Mouse (Mus musculus) limb, embryonic 10.5 days (tissue): ENCODE results near the gene Cdk8. TPM values are rescaled to one million over a fixed set of nuclear protein-coding genes. Genes with fewer than 3 reads are reported as not detected.

Experiments
- DNase-seq: peaks from one replicate; pipeline ENCODE4 v3.0.0-alpha.2; 2017; ENCODE audit warnings: low spot score
- H3K27ac ChIP-seq: fragments of 300-500 bp; sonication (generic); 2 replicates; pipeline ENCODE4 v1.5.1; 2016; ENCODE audit warnings: mild to moderate bottlenecking
- H3K27me3 ChIP-seq: fragments of 300-500 bp; sonication (generic); 2 replicates; pipeline ENCODE4 v1.6.1; 2016; ENCODE audit warnings: low read depth, mild to moderate bottlenecking; ENCODE audit not compliant: poor library complexity, severe bottlenecking
- H3K36me3 ChIP-seq: fragments of 300-500 bp; sonication (generic); 2 replicates; pipeline ENCODE4 v1.6.1; 2016; ENCODE audit warnings: mild to moderate bottlenecking, moderate library complexity
- H3K4me1 ChIP-seq: fragments of 300-500 bp; sonication (generic); 2 replicates; pipeline ENCODE4 v1.6.1; 2016
- H3K4me3 ChIP-seq: fragments of 300-500 bp; sonication (generic); 2 replicates; pipeline ENCODE4 v1.5.1; 2016; ENCODE audit warnings: mild to moderate bottlenecking, moderate library complexity
- H3K9me3 ChIP-seq: fragments of 300-500 bp; sonication (generic); replicated peaks from 2 replicates; pipeline ENCODE4 v1.6.1; 2016; ENCODE audit warnings: mild to moderate bottlenecking
- WGBS: fragments of 180-500 bp; shearing (Covaris S2); methylation state at CpG from one replicate; pipeline ENCODE4 v1.1.7; 2016; 5-methylcytosine and 5-hydroxymethylcytosine counted together
- polyA plus RNA-seq: library from polyadenylated mRNA; unstranded; fragments of >200 nt; fragmentation: Nextera tagmentation; extraction: Ambion mirVana; gene quantifications from 2 replicates; pipeline ENCODE4 v1.2.1, GENCODE M21; 2016

Gene Cdk8
- polyA plus RNA-seq, 1 experiment from 2014 or later, result 26.1 TPM

DNA sequence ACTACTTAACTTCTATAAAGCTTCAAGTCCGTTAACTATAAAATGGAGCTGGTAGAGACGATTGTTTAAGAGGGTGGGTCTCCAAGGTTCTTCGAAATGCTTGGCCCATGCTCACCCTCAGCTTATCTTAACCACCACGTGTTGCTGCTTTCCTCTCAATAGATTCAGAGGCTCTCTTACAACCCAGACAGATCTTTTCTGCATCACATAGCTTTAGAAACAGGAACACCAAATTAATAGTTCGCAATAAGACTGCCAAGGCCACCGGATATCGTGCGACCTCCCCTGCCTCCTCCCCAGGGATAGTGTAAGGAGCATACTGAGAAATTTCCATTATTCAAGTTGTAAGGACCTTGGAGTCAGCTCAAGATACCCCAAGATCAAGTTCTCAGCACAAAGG, 87.4 kb downstream of the Cdk8 start:
- Histone ChIP-seq H3K36me3 (no peaks in the 10 kb centered on the region), H3K4me1 (peaks cover 47% of the 10 kb centered on the region), H3K27me3 (no peaks in the 10 kb centered on the region), H3K4me3 (no peak overlapping the region), H3K27ac (no peak overlapping the region; the same call in 1 of the 2 replicates), H3K9me3 (no peaks in the 10 kb centered on the region)
- 87% methylated on average over 8 of the region's 8 CpGs for WGBS
- DNase-seq, result no peak

GRCm38 (mm10) chr5:146328941-146329340, 97.9 kb downstream of the Cdk8 start:
- Histone ChIP-seq H3K27me3 (no peaks in the 10 kb centered on the region), H3K36me3 (no peaks in the 10 kb centered on the region), H3K4me1 (0 out of 2 replicates have a peak, but pooled peaks cover 3% of the 10 kb centered on the region), H3K9me3 (no peaks in the 10 kb centered on the region), H3K4me3 (no peak overlapping the region), H3K27ac (no peak overlapping the region)
- DNase-seq, result no peak
- WGBS, result 77% methylated on average over 10 of the region's 10 CpGs

DNA sequence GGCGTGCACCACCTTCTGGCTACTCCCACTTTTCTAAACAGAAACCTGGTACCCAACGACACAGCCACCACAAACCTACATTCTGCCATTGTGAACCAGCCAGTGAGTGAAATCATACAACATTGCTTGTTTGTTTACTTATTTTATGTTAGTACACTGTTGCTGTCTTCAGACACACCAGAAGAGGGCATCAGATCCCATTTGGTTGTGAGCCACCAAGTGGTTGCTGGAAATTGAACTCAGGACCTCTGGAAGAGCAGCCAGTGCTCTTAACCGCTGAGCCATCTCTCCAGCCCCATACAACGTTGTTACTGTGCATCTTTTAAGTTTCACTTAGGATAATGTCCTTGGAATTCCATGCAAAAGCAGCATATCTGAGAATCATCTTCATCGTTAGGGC, 98.5 kb downstream of the Cdk8 start:
- 91% methylated on average over 5 of the region's 5 CpGs for WGBS
- H3K27ac ChIP-seq, result no peak overlapping the region

DNA sequence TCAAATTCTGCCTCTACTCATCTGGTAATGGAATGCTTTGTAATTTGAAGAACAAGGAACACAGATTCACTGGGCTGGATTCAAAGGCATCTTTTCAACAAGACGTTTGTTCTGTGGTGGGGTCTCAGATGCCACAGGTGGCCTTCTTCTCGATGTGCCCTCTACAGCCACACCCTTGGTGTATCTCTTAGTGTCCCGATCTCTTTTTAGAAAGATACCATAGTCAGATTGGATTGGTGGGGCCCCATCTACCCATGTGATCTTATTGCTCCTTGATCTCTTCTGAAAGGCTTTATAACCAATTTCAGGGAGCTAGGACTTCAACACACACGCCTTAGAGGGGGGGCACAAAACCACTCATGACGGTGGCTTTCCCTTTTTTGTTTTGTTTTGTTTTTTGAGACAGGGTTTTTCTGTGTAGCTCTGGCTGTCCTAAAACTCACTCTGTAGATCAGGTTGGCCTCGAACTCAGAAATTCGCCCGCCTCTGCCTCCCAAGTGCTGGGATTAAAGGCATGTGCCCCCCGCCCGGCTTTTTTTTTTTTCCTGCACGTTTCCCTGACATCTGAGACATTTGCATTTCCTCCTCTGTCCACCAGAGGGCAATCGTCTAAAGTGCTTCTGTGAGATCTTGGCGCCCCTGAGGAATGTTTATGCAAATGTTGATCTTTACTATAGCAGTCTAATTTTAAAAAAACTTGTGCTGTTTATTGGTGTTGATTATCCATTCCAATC, 99.2 kb downstream of the Cdk8 start:
- DNase-seq, result no peak
- H3K4me1 ChIP-seq, result 0 out of 2 replicates have a peak, but pooled peaks cover 3% of the 10 kb centered on the region
- no peak overlapping the region for H3K27ac ChIP-seq
- WGBS, result 44% methylated on average over 13 of the region's 13 CpGs
- H3K27me3 ChIP-seq, result no peaks in the 10 kb centered on the region
- H3K9me3 ChIP-seq, result no peaks in the 10 kb centered on the region
- H3K36me3 ChIP-seq, result no peaks in the 10 kb centered on the region
- H3K4me3 ChIP-seq, result no peak overlapping the region

More for the DNA sequence above, 98.5 kb downstream of the Cdk8 start:
- H3K9me3 ChIP-seq, result no peaks in the 10 kb centered on the region
- H3K36me3 ChIP-seq, result no peaks in the 10 kb centered on the region
- H3K27me3 ChIP-seq, result no peaks in the 10 kb centered on the region
- 0 out of 2 replicates have a peak, but pooled peaks cover 3% of the 10 kb centered on the region for H3K4me1 ChIP-seq
- no peak for DNase-seq
- H3K4me3 ChIP-seq, result no peak overlapping the region

- Histone ChIP-seq H3K4me1 (no peaks in the 10 kb centered on the region), H3K36me3 (no peaks in the 10 kb centered on the region), H3K27ac (no peak overlapping the region), H3K4me3 (no peak overlapping the region), H3K27me3 (no peaks in the 10 kb centered on the region), H3K9me3 (no peaks in the 10 kb centered on the region)
- DNase-seq, result no peak
- WGBS, result 45% methylated on average over 3 of the region's 3 CpGs
Observed at GRCm38 (mm10) chr5:146330765-146331115, 99.7 kb downstream of the Cdk8 start.

DNA sequence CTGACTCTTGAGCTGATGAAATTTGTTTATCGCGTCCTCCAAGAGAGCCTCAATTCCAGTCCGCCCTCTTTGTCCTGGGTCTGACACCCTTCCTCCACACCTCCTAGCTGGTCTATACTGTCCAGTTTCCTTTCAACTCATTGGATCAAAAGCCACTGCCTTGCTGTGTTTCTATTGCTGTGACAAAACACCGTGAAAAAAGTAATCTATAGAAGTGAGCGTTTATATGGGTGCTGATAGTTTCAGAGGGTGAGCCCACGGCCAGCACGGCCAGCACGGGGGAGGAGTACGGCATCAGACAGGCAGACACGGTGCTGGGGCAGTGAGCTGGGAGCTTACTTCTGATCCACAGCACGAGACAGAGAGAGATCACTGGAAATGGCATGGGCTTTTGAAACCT, 100.1 kb downstream of the Cdk8 start:
- Histone ChIP-seq H3K36me3 (no peaks in the 10 kb centered on the region), H3K27ac (no peak overlapping the region), H3K4me3 (no peak overlapping the region), H3K4me1 (no peaks in the 10 kb centered on the region), H3K27me3 (no peaks in the 10 kb centered on the region), H3K9me3 (no peaks in the 10 kb centered on the region)
- WGBS, result 87% methylated on average over 11 of the region's 11 CpGs
- no peak for DNase-seq

- Histone ChIP-seq H3K36me3 (no peaks in the 10 kb centered on the region), H3K4me1 (no peaks in the 10 kb centered on the region), H3K4me3 (no peak overlapping the region), H3K27me3 (no peaks in the 10 kb centered on the region), H3K27ac (no peak overlapping the region), H3K9me3 (no peaks in the 10 kb centered on the region)
- no peak for DNase-seq
- 83% methylated on average over 7 of the region's 7 CpGs for WGBS
Observed at GRCm38 (mm10) chr5:146332541-146332940, 101.5 kb downstream of the Cdk8 start.

GRCm38 (mm10) chr5:146334410-146334809, 103.4 kb downstream of the Cdk8 start:
- 78% methylated on average over 1 of the region's 1 CpGs for WGBS
- no peaks in the 10 kb centered on the region for H3K27me3 ChIP-seq

DNA sequence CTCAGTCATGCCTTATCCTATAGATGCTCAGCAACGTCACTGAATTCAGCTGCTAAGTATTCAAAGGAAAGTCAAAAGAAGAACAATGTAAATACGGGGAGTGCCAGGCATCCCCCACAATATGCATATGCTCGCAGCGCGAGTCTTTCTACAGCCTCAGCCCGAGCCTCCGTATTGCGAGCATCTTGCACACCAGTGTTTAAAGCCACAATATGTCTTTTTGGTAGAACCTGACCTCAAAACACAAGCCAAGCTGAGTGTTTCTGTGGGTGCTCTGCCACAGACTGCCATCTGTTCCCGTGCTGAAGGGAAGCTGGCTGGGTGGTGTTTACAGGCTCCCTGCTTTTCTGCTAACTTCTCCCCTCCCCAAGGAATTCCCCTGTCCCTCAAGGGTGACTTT, 107.0 kb downstream of the Cdk8 start:
- Histone ChIP-seq H3K4me1 (no peaks in the 10 kb centered on the region), H3K27me3 (no peaks in the 10 kb centered on the region), H3K9me3 (no peaks in the 10 kb centered on the region), H3K27ac (no peak overlapping the region), H3K36me3 (no peaks in the 10 kb centered on the region), H3K4me3 (no peak overlapping the region)
- whole genome bisulfite sequencing, result 73% methylated on average over 9 of the region's 9 CpGs
- no peak for DNase-seq

More at GRCm38 (mm10) chr5:146334410-146334809, 103.4 kb downstream of the Cdk8 start:
- H3K27ac ChIP-seq, result no peak overlapping the region
- no peak overlapping the region for H3K4me3 ChIP-seq
- no peaks in the 10 kb centered on the region for H3K9me3 ChIP-seq
- no peak for DNase-seq
- no peaks in the 10 kb centered on the region for H3K36me3 ChIP-seq
- no peaks in the 10 kb centered on the region for H3K4me1 ChIP-seq

DNA sequence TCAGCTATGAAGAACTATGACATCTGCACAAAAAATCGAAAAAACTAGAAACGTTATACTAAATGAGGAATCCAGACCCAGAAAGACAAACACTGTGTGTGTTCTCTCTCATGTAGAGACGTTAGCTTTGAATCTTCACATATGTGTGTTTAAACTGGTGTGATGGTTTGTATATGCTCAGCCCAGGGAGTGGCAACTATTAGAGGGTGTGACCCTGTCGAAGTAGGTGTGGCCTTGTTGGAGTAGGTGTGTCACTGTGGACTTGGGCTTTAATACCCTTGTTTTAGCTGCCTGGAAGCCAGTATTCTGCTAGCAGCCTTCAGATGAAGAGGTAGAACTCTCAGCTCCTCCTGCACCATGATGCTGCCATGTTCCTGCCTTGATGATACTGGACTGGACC, 109.0 kb downstream of the Cdk8 start:
- H3K27me3 ChIP-seq, result no peaks in the 10 kb centered on the region
- H3K4me3 ChIP-seq, result no peak overlapping the region
- no peak for DNase-seq
- no peaks in the 10 kb centered on the region for H3K36me3 ChIP-seq
- H3K27ac ChIP-seq, result no peak overlapping the region
- H3K4me1 ChIP-seq, result no peaks in the 10 kb centered on the region
- WGBS, result 89% methylated on average over 4 of the region's 4 CpGs
- H3K9me3 ChIP-seq, result no peaks in the 10 kb centered on the region

DNA sequence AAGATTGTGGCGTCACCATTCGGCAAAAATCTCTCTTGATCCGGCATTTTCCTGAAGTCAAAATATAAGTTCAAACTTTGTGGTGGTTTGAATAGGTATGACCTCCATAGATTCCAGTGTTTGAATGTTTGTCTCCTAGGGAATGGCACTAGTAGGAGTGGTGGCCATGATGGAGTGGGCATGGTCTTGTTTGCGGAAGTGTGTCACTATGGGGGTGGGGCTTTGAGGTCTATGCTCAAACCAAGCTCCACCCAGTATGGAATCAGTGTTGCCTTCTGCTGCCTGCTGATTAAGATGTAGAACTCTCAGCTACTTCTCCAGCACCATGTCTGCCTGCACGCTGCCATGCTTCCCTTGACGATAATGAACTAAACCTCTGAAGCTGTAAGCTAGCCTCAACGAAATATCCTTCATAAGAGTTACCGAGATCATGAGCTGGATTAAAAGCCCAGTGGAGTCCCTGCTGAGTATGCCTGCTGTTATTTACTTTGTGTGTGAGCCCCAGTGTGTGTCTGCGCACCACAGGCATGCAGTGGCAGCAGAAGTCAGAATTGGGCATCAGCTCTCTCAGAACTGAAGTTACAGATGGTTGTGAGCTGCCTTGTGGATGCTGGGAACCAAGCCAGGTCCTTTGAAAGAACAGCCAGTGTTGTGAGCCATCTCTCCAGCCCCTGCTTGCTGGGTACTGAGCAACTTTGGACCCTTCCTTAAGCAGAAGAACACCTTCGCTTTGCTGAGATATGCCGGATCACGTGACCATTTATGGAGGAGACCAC, 114.1 kb downstream of the Cdk8 start:
- Histone ChIP-seq H3K36me3 (no peaks in the 10 kb centered on the region), H3K4me3 (no peak overlapping the region), H3K27me3 (no peaks in the 10 kb centered on the region), H3K9me3 (no peaks in the 10 kb centered on the region), H3K27ac (no peak overlapping the region), H3K4me1 (no peaks in the 10 kb centered on the region)
- DNase-seq, result no peak
- 95% methylated on average over 12 of the region's 12 CpGs for WGBS

DNA sequence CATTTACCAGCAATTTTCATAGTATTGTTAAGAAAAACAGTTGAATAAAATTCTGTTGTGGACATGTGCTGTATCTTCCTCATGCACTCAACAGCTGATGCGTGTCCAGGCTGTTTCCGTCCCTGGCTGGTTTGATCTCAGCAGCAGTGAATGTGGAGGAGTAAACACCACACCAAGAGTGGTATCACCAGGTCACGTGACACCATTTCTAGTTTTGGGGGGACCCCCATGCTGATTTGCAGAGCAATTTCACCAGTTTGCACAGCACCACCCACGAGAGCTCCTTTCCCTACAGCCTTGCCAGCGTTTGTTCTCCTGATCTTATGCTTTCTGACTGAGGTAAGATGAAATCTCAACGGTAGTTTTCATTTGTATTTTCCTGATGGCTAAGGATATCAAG, 116.1 kb downstream of the Cdk8 start:
- 84% methylated on average over 6 of the region's 6 CpGs for WGBS
- Histone ChIP-seq H3K27ac (no peak overlapping the region), H3K9me3 (no peaks in the 10 kb centered on the region), H3K36me3 (no peaks in the 10 kb centered on the region), H3K27me3 (no peaks in the 10 kb centered on the region), H3K4me1 (no peaks in the 10 kb centered on the region), H3K4me3 (no peak overlapping the region)
- no peak for DNase-seq

GRCm38 (mm10) chr5:146349183-146349582, 118.2 kb downstream of the Cdk8 start:
- Histone ChIP-seq H3K36me3 (no peaks in the 10 kb centered on the region), H3K4me1 (no peaks in the 10 kb centered on the region), H3K9me3 (no peaks in the 10 kb centered on the region), H3K4me3 (no peak overlapping the region), H3K27me3 (no peaks in the 10 kb centered on the region), H3K27ac (no peak overlapping the region)
- WGBS, result 70% methylated on average over 3 of the region's 3 CpGs
- DNase-seq, result no peak
